Mouse (Mus musculus) thymus, postnatal 4 days (tissue): ENCODE data around the gene 1500009L16Rik.

Source experiments
- DNase-seq: peaks from one replicate; pipeline ENCODE4 v3.0.0; 2021

The 1500009L16Rik gene

GRCm38 (mm10) chr10:83722579-83723031 is at the start of gene 1500009L16Rik:
TSS of gene 1500009L16Rik (plus strand) at chr10:83722865.
- DNase-seq: peak; percentile 87

- DNase-seq: no peak
These were observed 41.3 kb upstream of the 1500009L16Rik start for GRCm38 (mm10) chr10:83681334-83681733.

- DNase-seq: peak; percentile 25
These were observed 34.5 kb upstream of the 1500009L16Rik start for GRCm38 (mm10) chr10:83688215-83688614.

GRCm38 (mm10) chr10:83692175-83692895 is 30.3 kb upstream of the 1500009L16Rik start:
- no peak for DNase-seq

DNA sequence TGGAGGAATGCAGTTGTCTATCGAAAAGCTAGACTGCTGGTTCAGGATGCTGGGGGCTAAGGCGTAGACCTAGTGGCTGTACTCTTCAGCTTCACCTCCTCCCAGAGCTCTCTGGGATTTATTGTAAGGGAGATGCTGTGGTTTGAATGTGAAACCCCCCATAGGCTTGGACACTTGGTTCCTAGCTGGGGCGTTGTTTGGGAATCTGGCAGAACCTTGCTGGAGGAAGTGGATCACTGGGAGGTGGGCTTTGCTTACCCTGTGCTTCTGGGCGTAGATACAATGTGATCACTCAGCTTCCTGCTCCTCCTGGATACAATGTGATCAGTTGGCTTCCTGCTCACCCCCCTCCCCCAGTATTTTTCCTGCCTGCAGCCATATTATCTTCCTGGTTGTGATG is 26.4 kb upstream of the 1500009L16Rik start:
- no peak for DNase-seq

DNA sequence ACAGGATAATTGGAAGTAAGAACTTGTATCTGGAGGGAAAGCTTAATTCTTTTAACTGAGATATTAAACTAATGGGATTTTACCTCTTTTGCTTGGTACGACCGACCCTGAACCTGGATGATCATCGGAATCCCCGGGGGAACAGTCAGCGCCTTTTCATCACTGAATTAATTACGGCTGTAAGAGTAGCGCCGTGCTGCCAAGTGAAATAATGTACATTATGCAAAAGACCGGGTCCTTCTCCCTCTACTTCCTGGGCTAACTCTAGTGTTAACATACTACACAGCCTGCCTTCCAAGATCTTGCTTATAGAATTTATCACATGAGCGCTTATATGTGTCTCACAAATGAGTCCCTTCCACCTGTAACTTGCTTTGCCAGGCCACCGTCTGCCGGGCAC is 16.0 kb upstream of the 1500009L16Rik start:
- DNase-seq: no peak

DNA sequence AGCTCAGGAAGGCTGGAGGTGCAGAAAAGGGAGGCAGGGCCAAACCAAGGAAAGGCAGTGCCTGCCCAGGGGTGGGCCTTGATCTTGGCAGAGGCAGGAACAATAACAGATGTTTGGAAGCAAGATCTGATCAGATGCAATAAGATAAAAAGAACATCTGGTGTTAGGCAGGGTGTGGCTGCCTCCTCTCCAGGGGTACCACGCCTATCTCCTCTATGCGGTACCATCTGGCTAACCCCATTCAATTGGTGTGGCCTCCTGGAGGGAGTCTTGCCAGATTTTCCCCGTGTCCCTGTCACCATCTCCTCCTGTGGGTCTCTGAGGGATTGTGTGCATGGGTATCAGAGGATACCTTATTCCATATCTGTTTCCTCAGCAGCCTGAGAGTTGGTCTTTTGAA is 12.7 kb upstream of the 1500009L16Rik start:
- DNase-seq: no peak

DNA sequence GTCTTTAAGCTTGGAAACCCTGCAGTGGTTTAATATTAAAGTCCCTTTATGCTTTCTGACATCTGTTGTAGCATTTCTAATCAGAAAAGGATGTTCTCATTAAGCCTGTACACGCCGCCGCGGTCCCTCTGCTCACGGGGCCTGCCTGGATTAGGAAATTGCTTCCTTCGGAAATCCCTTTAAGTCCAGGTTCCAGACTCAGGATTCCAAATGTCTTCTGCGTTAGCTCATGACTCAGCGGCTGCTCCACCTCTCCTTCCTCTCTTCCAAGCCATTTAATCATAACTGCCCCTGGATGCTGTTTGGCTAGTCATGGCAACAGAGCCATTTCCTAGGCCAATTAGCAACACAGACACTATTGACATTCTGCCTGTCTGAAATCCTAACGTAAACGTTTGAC is 10.9 kb upstream of the 1500009L16Rik start:
- DNase-seq: no peak

DNA sequence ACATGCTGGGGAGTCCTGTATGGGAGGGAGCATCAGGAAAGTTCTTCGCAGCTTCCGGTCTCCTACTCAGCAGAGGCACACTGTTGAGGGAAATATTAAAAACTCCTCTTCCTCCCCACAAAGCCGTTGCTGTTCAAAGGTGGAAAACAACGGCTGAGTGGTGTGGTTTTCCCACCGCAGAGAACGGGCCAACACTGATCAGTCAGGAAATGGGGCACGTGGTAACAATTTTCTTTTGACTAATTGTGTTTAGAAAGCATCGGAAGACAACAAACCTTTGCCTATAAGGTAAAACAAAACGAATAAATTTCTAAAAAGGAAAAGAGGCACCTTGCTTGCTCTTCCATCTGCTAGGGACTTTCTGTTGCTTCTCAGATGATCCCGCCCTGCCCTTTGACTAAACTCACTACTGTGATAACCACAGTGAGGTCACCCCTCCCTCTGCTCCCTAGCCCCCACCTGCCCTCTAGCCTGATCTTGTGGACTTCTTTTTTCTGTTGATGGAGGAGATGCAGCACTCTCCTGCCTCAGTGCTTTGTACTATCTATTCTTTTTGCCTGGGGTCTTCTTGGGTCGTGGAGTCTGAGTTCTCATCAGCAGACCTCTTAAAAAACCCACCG is 3.7 kb upstream of the 1500009L16Rik start:
- no peak for DNase-seq

- DNase-seq: peak; percentile 49
These were observed 390 bp downstream of the 1500009L16Rik start for GRCm38 (mm10) chr10:83723055-83723454.

GRCm38 (mm10) chr10:83724351-83725059 is 1.8 kb downstream of the 1500009L16Rik start:
- DNase-seq: no peak

DNA sequence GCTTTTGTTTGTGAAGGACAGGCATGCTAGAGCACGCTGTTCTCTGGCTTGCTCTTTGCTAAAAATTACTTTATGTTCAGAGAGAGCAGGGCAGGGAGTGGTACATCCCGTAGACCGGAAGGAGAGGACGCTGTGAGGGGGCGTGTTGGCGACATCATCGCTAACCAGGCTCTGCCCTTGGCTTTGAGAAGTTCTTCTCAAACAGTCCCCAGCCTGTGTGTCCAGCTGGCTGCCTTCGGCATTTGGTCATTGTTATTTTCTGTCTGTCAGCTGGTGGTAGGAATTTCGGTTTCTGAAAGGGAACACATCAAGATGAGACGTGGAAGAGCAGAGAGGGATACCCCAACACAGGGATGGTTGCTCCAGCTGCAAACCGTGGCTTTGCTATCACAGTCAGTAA is 3.5 kb downstream of the 1500009L16Rik start:
- no peak for DNase-seq

DNA sequence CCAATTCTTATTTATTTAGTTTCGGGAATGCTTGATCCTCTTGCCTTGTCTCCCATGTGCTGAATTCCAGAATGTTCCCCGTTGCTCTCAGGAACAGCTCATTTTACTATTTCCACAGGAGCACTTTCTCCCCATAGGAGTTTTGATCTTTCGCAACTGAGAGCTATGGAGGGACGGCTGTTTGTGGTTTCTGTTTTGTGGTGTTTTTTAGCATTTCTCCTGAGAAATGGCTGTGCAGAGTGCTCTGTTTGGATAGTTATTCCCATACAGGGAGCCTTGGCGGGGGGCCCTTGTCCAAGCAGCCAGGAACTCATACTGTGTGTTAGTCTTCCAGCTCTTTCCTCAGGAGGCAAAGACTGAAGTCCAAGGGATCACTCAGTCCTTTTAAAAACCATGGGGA is 5.2 kb downstream of the 1500009L16Rik start:
- DNase-seq: no peak

DNA sequence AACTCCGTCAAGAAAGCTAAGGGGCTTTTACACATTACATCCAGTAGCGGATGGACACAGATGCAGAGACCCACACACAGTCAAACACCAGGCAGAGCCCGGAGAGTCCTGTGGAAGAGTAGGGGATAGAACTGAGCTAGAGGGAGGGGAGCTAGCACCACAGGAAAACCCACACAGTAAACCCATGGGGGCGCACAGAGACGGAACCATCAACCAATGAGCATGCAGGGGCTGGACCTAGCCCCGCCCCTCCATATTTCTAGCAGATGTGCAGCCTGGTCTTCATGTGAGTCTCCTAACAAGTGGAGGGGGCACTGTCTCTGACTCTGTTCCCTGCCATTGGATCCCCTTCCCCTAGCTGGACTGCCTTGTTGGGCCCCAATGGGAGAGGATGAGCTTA is 5.9 kb downstream of the 1500009L16Rik start:
- peak; percentile 60 for DNase-seq

- no peak for DNase-seq
These were observed 6.4 kb downstream of the 1500009L16Rik start for GRCm38 (mm10) chr10:83729076-83729475.

- DNase-seq: peak; percentile 96
These were observed 6.8 kb downstream of the 1500009L16Rik start for GRCm38 (mm10) chr10:83729492-83729891.

DNA sequence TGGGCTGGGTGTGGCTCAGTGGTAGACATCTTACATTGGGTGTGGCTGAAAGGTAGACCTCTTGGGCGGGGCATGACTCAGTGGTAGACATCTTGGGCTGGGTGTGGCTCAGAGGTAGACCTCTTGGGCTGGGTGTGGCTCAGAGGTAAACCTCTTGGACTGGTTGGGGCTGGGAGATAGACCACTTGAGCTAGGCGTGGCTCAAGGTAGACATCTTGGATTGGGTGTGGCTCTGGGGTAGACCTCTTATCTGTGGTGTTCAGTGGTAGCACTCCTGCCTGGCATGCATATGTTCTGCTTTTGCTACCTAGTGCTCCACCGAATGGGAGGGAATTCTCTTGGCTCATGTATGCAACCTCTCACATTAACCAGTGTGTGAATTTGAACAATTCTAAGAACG is 11.1 kb downstream of the 1500009L16Rik start:
- DNase-seq: no peak

DNA sequence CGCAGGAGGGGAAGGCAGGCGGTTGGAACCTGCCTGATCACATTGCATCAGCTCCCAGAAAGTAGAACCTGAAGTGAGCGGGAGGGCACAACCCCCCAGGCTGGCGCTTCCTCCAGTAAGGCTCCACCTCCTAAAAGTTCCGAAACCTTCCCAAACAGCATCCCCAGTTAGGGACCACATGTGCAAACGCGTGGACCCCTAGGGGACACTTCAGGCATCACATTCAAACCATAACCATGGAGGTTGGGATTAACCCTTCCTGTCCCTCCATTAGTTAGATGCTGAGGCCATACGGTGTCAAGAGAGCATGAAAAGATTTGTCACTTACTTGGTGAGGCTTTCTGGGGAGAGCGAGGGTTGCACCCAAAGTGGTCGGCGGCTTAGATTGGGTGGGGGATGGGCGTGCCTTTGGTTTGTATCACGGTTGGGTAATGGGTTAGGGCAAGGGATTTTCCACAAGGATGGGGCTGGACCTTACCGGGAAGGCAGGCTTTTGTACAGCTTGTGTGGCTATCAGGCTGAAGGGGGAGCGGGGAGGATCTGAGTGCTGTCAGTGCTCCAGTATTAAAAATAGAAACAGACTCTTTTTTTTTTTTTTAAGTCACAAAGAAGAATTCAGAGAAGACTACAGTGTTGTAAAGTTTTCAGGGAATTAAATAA is 16.5 kb downstream of the 1500009L16Rik start:
- DNase-seq: no peak

DNA sequence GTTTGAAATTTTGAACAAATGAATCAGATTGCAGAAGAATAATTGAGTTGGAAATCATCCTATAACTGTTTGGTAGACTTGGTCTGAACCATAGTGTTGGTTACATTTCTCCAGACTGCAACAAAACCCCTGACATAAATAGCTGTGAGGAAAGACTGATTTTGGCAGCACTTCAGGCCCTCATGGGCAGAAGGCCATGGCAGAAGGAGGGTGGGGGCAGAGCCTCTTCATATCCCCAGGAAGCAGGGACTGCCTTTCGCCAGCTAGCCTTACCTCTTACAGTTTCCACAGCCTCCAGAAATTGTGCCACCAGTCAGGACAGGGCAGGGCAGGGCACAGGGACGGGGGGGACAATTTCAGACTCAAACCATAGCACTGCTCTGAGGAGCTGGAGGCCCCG is 22.0 kb downstream of the 1500009L16Rik start:
- no peak for DNase-seq

GRCm38 (mm10) chr10:83753056-83753455 is 30.4 kb downstream of the 1500009L16Rik start:
- no peak for DNase-seq

- DNase-seq: no peak
These were observed 34.8 kb downstream of the 1500009L16Rik start for GRCm38 (mm10) chr10:83757343-83757962.

- DNase-seq: no peak
These were observed 36.1 kb downstream of the 1500009L16Rik start for GRCm38 (mm10) chr10:83758732-83759131.

GRCm38 (mm10) chr10:83760535-83760934 is 37.9 kb downstream of the 1500009L16Rik start:
- DNase-seq: no peak
